Comparison of ENCODE assay signal across 14 mouse cellular contexts in genomic region chr9:65074855-65075493, GRCm38 (mm10). TPM values are rescaled to one million over a fixed set of nuclear protein-coding genes. Genes with fewer than 3 reads are reported as not detected.
DNase-seq lines count a peak whose midpoint lies in the region; ATAC-seq and TF ChIP-seq lines count a peak whose summit lies in the region.
"Had no signal": no experiment of that assay in that cellular context is flagged by ENCODE, and none has a peak within 500 bp of the region (broad histone marks: within the 10 kb centered on the region; RNA-seq: fewer than 3 reads in every experiment).

No protein-coding gene starts in this region.

- H3K36me3 ChIP-seq in kidney, adult 2 months (ENCODE audit: control insufficient read depth, insufficient read depth, low read length): peaks cover 2% of the 10 kb centered on the region
- peaks cover 34% of the 10 kb centered on the region for H3K36me3 ChIP-seq in midbrain, embryonic 15.5 days (replicated peaks)
- H3K36me3 ChIP-seq in midbrain, embryonic 10.5 days: peaks cover 97% of the 10 kb centered on the region

- WGBS in kidney, adult 2 months: 69% methylated on average over 6 of the region's 6 CpGs
- 87% methylated on average over 6 of the region's 6 CpGs for WGBS in midbrain, embryonic 15.5 days
- WGBS in midbrain, embryonic 10.5 days: 90% methylated on average over 6 of the region's 6 CpGs

- no peak for ATAC-seq in midbrain, embryonic 15.5 days (replicated peaks)

- no peak overlapping the region for H3K4me3 ChIP-seq in kidney, adult 2 months (ENCODE audit: insufficient read depth, low read depth, low read length)
- no peak overlapping the region for H3K4me3 ChIP-seq in midbrain, embryonic 15.5 days
- H3K4me3 ChIP-seq in midbrain, embryonic 10.5 days: no peak overlapping the region
- H3K4me3 ChIP-seq: hindbrain, embryonic 15.5 days; kidney, embryonic 15.5 days; limb, embryonic 10.5 days had no signal

- H3K9ac ChIP-seq in midbrain, embryonic 15.5 days: no peak overlapping the region
- H3K9ac ChIP-seq: hindbrain, embryonic 15.5 days; kidney, embryonic 15.5 days had no signal

- no peak overlapping the region for H3K4me2 ChIP-seq in midbrain, embryonic 15.5 days
- H3K4me2 ChIP-seq: hindbrain, embryonic 15.5 days; kidney, embryonic 15.5 days had no signal

- H3K27ac ChIP-seq in kidney, adult 2 months (ENCODE audit: insufficient read depth, low read depth, low read length): no peak overlapping the region
- H3K27ac ChIP-seq in midbrain, embryonic 15.5 days: no peak overlapping the region
- H3K27ac ChIP-seq in midbrain, embryonic 10.5 days (replicated peaks): no peak overlapping the region
- H3K27ac ChIP-seq: hindbrain, embryonic 15.5 days; kidney, embryonic 15.5 days; limb, embryonic 10.5 days had no signal

- DNase-seq in kidney, adult 2 months: peak; percentile 2
- no peak for DNase-seq in kidney, postnatal 25 days
- peak; percentile 73 to 78 for DNase-seq in B cell, adult 2 months
- DNase-seq in c-Kit-positive CD71-negative TER-119-negative erythroid progenitor cells, embryonic 14.5 days (ENCODE audit: low read depth): peak; percentile 39
- DNase-seq in monocyte, adult 2 months (ENCODE audit: low read depth in 1 of 2, low spot score in 2 of 2): peak; percentile 24 to 33
- DNase-seq in frontal cortex, adult 2 months (ENCODE audit: extremely low spot score in 1 of 2, low spot score in 1 of 2): no peak
- DNase-seq in midbrain, embryonic 10.5 days (ENCODE audit: low spot score): no peak
- DNase-seq: adrenal gland, postnatal 25 days; cerebellum, adult 11 months; right cerebral cortex, postnatal 25 days had no signal

- H3K9me3 ChIP-seq in midbrain, embryonic 15.5 days: no peaks in the 10 kb centered on the region
- H3K9me3 ChIP-seq in midbrain, embryonic 10.5 days (replicated peaks): no peaks in the 10 kb centered on the region
- H3K9me3 ChIP-seq: hindbrain, embryonic 15.5 days; kidney, embryonic 15.5 days; limb, embryonic 10.5 days had no signal

- no peak for TF ChIP-seq POLR2A in kidney, adult 2 months (IDR thresholded peaks at IDR 0.05; ENCODE audit: low read depth, low read length)

- no peaks in the 10 kb centered on the region for H3K4me1 ChIP-seq in kidney, adult 2 months (ENCODE audit: control insufficient read depth, insufficient read depth, low read length)
- no peaks in the 10 kb centered on the region for H3K4me1 ChIP-seq in midbrain, embryonic 15.5 days
- H3K4me1 ChIP-seq in midbrain, embryonic 10.5 days: no peaks in the 10 kb centered on the region
- H3K4me1 ChIP-seq: hindbrain, embryonic 15.5 days; kidney, embryonic 15.5 days; limb, embryonic 10.5 days had no signal

- H3K27me3 ChIP-seq in kidney, adult 2 months (replicated peaks; ENCODE audit: control insufficient read depth, insufficient read depth, low read length): no peaks in the 10 kb centered on the region
- H3K27me3 ChIP-seq in midbrain, embryonic 15.5 days (replicated peaks): no peaks in the 10 kb centered on the region
- H3K27me3 ChIP-seq in midbrain, embryonic 10.5 days (ENCODE audit: low read depth, poor library complexity, severe bottlenecking): no peaks in the 10 kb centered on the region
- H3K27me3 ChIP-seq: hindbrain, embryonic 15.5 days; kidney, embryonic 15.5 days had no signal

- TF ChIP-seq CTCF in kidney, adult 2 months (conservative IDR thresholded peaks at IDR 0.05; ENCODE audit: insufficient read depth, insufficient read length, low read depth, low read length): no peak

RNA-seq across cellular contexts. Expression of gene Igdcc4, which starts 26.3 kb away (rescaled TPM):
- polyA plus RNA-seq in kidney, adult 2 months (2012; rRNA removed): 0.57 and 0.83 TPM in 2 replicates
- 27.7 and 30.9 TPM in 2 replicates for polyA plus RNA-seq in frontal cortex, adult 2 months (2012; rRNA removed)
- 16.8 and 17.3 TPM in 2 replicates for polyA plus RNA-seq in midbrain, embryonic 15.5 days (2015; fragmentation: Nextera tagmentation; extraction: Ambion mirVana)
- 8.9 and 12.6 TPM in 2 replicates for polyA plus RNA-seq in midbrain, embryonic 10.5 days (2016; fragmentation: Nextera tagmentation; extraction: Ambion mirVana)

RNA-seq across cellular contexts. Expression of gene Dpp8, which starts 42.8 kb away (rescaled TPM):
- 41.6 and 45.3 TPM in 2 replicates for polyA plus RNA-seq in kidney, adult 2 months (2012; rRNA removed)
- polyA plus RNA-seq in frontal cortex, adult 2 months (2012; rRNA removed): 73.5 and 76.7 TPM in 2 replicates
- polyA plus RNA-seq in midbrain, embryonic 15.5 days (2015; fragmentation: Nextera tagmentation; extraction: Ambion mirVana): 38.9 and 42.5 TPM in 2 replicates
- polyA plus RNA-seq in midbrain, embryonic 10.5 days (2016; fragmentation: Nextera tagmentation; extraction: Ambion mirVana): 37.6 and 44.4 TPM in 2 replicates

RNA-seq across cellular contexts. Expression of gene Hacd3, which starts 53.5 kb away (rescaled TPM):
- 36.9 and 37.5 TPM in 2 replicates for polyA plus RNA-seq in kidney, adult 2 months (2012; rRNA removed)
- 140 and 153 TPM in 2 replicates for polyA plus RNA-seq in frontal cortex, adult 2 months (2012; rRNA removed)
- polyA plus RNA-seq in midbrain, embryonic 15.5 days (2015; fragmentation: Nextera tagmentation; extraction: Ambion mirVana): 210 and 217 TPM in 2 replicates
- 110 and 123 TPM in 2 replicates for polyA plus RNA-seq in midbrain, embryonic 10.5 days (2016; fragmentation: Nextera tagmentation; extraction: Ambion mirVana)

Comparison
In these comparisons a context has a peak if more than half of its experiments do, and no peak if none do; other contexts are left out.
1. DNase-seq: peak in kidney, adult 2 months (single experiment), B cell, adult 2 months (2 of 2), c-Kit-positive CD71-negative TER-119-negative erythroid progenitor cells, embryonic 14.5 days (single experiment) and monocyte, adult 2 months (2 of 2); none in kidney, postnatal 25 days (0 of 2), frontal cortex, adult 2 months (0 of 2) and midbrain, embryonic 10.5 days (single experiment).